Comparison of ENCODE assay signal across 13 mouse cellular contexts in the genomic region with DNA sequence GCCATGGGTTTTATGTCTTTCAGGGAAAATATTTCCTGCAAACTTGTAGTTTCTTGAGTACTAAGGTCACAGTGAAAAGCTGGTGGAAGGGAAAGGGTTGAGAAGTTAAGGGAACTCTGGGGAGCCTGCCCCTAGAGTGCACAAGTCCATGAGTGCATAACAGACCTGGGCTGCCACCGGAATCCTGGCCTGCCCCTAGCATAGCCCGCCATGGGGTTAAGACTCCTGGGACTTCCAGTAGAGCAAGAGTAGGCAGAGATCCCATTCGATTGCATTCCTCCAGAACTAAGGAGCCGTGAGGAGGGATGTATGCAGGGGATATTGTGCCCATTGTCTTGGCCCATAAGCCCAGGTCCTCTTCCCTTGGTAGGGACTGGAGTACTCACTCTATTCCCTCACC. TPM values are rescaled to one million over a fixed set of nuclear protein-coding genes. Genes with fewer than 3 reads are reported as not detected.
A peak's percentile ranks its signal among the peaks of the same experiment; 100 is the strongest.
DNase-seq lines count a peak whose midpoint lies in the region; TF ChIP-seq lines count a peak whose summit lies in the region.
"Had no signal": no experiment of that assay in that cellular context is flagged by ENCODE, and none has a peak within 500 bp of the region (broad histone marks: within the 10 kb centered on the region; RNA-seq: fewer than 3 reads in every experiment).

No protein-coding gene starts in this region.

- peak; percentile 45 for DNase-seq in adrenal gland, postnatal 14 days
- no peak for DNase-seq in adrenal gland, postnatal 25 days
- DNase-seq in layer of hippocampus, adult 2 months (ENCODE audit: low spot score in 2 of 2), result no peak
- no peak for DNase-seq in layer of hippocampus, postnatal 25 days (ENCODE audit: extremely low spot score in 1 of 2, low spot score in 1 of 2)
- peak; percentile 37 for DNase-seq in induced T-regulatory cell, adult 2 months (ENCODE audit: low read depth)
- no peak for DNase-seq in frontal cortex, adult 2 months (ENCODE audit: extremely low spot score in 1 of 2, low spot score in 1 of 2)
- DNase-seq in retina, postnatal 1 day, result no peak
- DNase-seq: lung, postnatal 14 days had no signal

- TF ChIP-seq CTCF in layer of hippocampus, adult 2 months (conservative IDR thresholded peaks at IDR 0.05), result no peak
- TF ChIP-seq CTCF in small intestine, adult 2 months (IDR thresholded peaks at IDR 0.05; ENCODE audit: extremely low read depth, insufficient read length, insufficient replicate concordance, low read depth, low read length), result no peak

- TF ChIP-seq POLR2A in small intestine, adult 2 months (IDR thresholded peaks at IDR 0.05; ENCODE audit: low read depth, low read length), result no peak

- H3K4me3 ChIP-seq in layer of hippocampus, adult 2 months, result no peak overlapping the region
- H3K4me3 ChIP-seq in small intestine, adult 2 months (ENCODE audit: low read depth, low read length), result peak overlapping the region; percentile 49
- H3K4me3 ChIP-seq: hindbrain, embryonic 10.5 days; neural tube, embryonic 15.5 days had no signal

- no peaks in the 10 kb centered on the region for H3K4me1 ChIP-seq in small intestine, adult 2 months (ENCODE audit: control insufficient read depth, insufficient read depth, insufficient read length, low read length)
- H3K4me1 ChIP-seq: hindbrain, embryonic 10.5 days had no signal

- 69% methylated on average over 4 of the region's 4 CpGs for WGBS in small intestine, adult 2 months

- no peaks in the 10 kb centered on the region for H3K27me3 ChIP-seq in small intestine, adult 2 months (ENCODE audit: control insufficient read depth, insufficient read depth, low read length)
- H3K27me3 ChIP-seq: neural tube, embryonic 15.5 days had no signal

- peaks cover 5% of the 10 kb centered on the region; the same call in 1 of the 2 replicates for H3K36me3 ChIP-seq in small intestine, adult 2 months (ENCODE audit: control insufficient read depth, insufficient read depth, low read length)

- H3K27ac ChIP-seq in layer of hippocampus, adult 2 months, result peak overlapping the region; percentile 51; the same call in 1 of the 2 replicates
- peak overlapping the region; percentile 82 for H3K27ac ChIP-seq in small intestine, adult 2 months (ENCODE audit: insufficient read depth, low read depth, low read length)
- H3K27ac ChIP-seq: hindbrain, embryonic 10.5 days; neural tube, embryonic 15.5 days had no signal

RNA-seq across cellular contexts. Expression of gene Ccm2, which starts 14.8 kb away (rescaled TPM):
- 37.6 and 47.5 TPM in 2 replicates for total RNA-seq in adrenal gland, postnatal 14 days (2021)
- total RNA-seq in adrenal gland, postnatal 25 days (2021), result 31.5 and 38.4 TPM in 2 replicates
- total RNA-seq in layer of hippocampus, adult 2 months (2021), result 10 to 100 TPM; 50.2 to 55.8 TPM
- 10 to 100 TPM; 51.8 to 54.9 TPM for total RNA-seq in layer of hippocampus, postnatal 25 days (2021)
- 25.7 and 39.0 TPM in 2 replicates for polyA plus RNA-seq in small intestine, adult 2 months (2012; rRNA removed)
- polyA plus RNA-seq in frontal cortex, adult 2 months (2012; rRNA removed), result 83.1 and 88.2 TPM in 2 replicates

RNA-seq across cellular contexts. Expression of gene Myo1g, which starts 40.7 kb away (rescaled TPM):
- 4.0 and 11.8 TPM in 2 replicates for total RNA-seq in adrenal gland, postnatal 14 days (2021)
- 0.48 and 1.3 TPM in 2 replicates for total RNA-seq in adrenal gland, postnatal 25 days (2021)
- total RNA-seq in layer of hippocampus, adult 2 months (2021), result under 1 TPM; 0.59 to 0.91 TPM
- under 1 TPM; 0.20 to 0.47 TPM for total RNA-seq in layer of hippocampus, postnatal 25 days (2021)
- polyA plus RNA-seq in small intestine, adult 2 months (2012; rRNA removed), result 9.8 and 15.5 TPM in 2 replicates
- 0.80 and 0.96 TPM in 2 replicates for polyA plus RNA-seq in frontal cortex, adult 2 months (2012; rRNA removed)

RNA-seq across cellular contexts. Expression of gene Nacad, which starts 44.4 kb away (rescaled TPM):
- total RNA-seq in adrenal gland, postnatal 14 days (2021), result 2.9 and 4.4 TPM in 2 replicates
- 2.2 and 2.5 TPM in 2 replicates for total RNA-seq in adrenal gland, postnatal 25 days (2021)
- 10 to 100 TPM; 36.9 to 37.1 TPM for total RNA-seq in layer of hippocampus, adult 2 months (2021)
- total RNA-seq in layer of hippocampus, postnatal 25 days (2021), result 10 to 100 TPM; 43.8 to 44.9 TPM
- polyA plus RNA-seq in small intestine, adult 2 months (2012; rRNA removed), result 1.7 and 1.9 TPM in 2 replicates
- 52.2 and 64.5 TPM in 2 replicates for polyA plus RNA-seq in frontal cortex, adult 2 months (2012; rRNA removed)
- polyA plus RNA-seq: activated CD4-positive, CD25-positive, alpha-beta regulatory T cell, adult 4 months; G1E had no signal

Comparison
In these comparisons a context has a peak if more than half of its experiments do, and no peak if none do; other contexts are left out.
1. DNase-seq: peak in adrenal gland, postnatal 14 days (single experiment) and induced T-regulatory cell, adult 2 months (single experiment); none in adrenal gland, postnatal 25 days (single experiment), layer of hippocampus, adult 2 months (0 of 2), layer of hippocampus, postnatal 25 days (0 of 2), frontal cortex, adult 2 months (0 of 2) and retina, postnatal 1 day (single experiment).